Mouse (Mus musculus) limb, embryonic 11.5 days (tissue): ENCODE data around the gene H2-Oa. TPM values are rescaled to one million over a fixed set of nuclear protein-coding genes. Genes with fewer than 3 reads are reported as not detected.
A peak's percentile ranks its signal among the peaks of the same experiment; 100 is the strongest.

ENCODE experiments used
- ATAC-seq: fragments of 200-750 bp; cut with Nextera tagmentation; 2 replicates; pipeline ENCODE4 v1.8.0; 2017; ENCODE audit warnings: low read depth; ENCODE audit not compliant: insufficient number of reproducible peaks, low FRiP score, low TSS enrichment
- DNase-seq: peaks from one replicate; pipeline ENCODE4 v3.0.0-alpha.2; 2015; ENCODE audit warnings: low spot score
- H3K27ac ChIP-seq: fragments of 300-500 bp; sonication (generic); replicated peaks from 2 replicates; pipeline ENCODE4 v1.5.1; 2014; ENCODE audit warnings: low read depth, mild to moderate bottlenecking, low read length
- H3K27me3 ChIP-seq: fragments of 300-500 bp; sonication (generic); 2 replicates; pipeline ENCODE4 v1.6.1; 2014; ENCODE audit warnings: mild to moderate bottlenecking, low read length, mixed read lengths; ENCODE audit not compliant: control insufficient read depth, insufficient read depth
- H3K36me3 ChIP-seq: fragments of 300-500 bp; sonication (generic); 2 replicates; pipeline ENCODE4 v1.6.1; 2014; ENCODE audit warnings: mild to moderate bottlenecking, low read length, moderate library complexity, mixed read lengths; ENCODE audit not compliant: control insufficient read depth, insufficient read depth
- H3K4me1 ChIP-seq: fragments of 300-500 bp; sonication (generic); 2 replicates; pipeline ENCODE4 v1.6.1; 2014; ENCODE audit warnings: low read length, mixed read lengths; ENCODE audit not compliant: control insufficient read depth, insufficient read depth
- H3K4me2 ChIP-seq: fragments of 300-500 bp; sonication (generic); 2 replicates; pipeline ENCODE4 v1.6.1; 2014; ENCODE audit warnings: low read depth, mild to moderate bottlenecking, moderate library complexity; ENCODE audit not compliant: severe bottlenecking
- H3K4me3 ChIP-seq: fragments of 300-500 bp; sonication (generic); 2 replicates; pipeline ENCODE4 v1.5.1; 2014; ENCODE audit warnings: low read depth, low read length
- H3K9ac ChIP-seq: fragments of 300-500 bp; sonication (generic); 2 replicates; pipeline ENCODE4 v1.6.1; 2014; ENCODE audit warnings: mild to moderate bottlenecking, low read length
- H3K9me3 ChIP-seq: fragments of 300-500 bp; sonication (generic); 2 replicates; pipeline ENCODE4 v1.6.1; 2016; ENCODE audit warnings: low read length; ENCODE audit not compliant: control insufficient read depth
- WGBS: fragments of 180-500 bp; shearing (Covaris S2); extraction: QIAGEN DNeasy Blood & Tissue Kit; methylation state at CpG from one replicate; pipeline ENCODE4 v1.1.7; 2014; 5-methylcytosine and 5-hydroxymethylcytosine counted together
- polyA plus RNA-seq: library from polyadenylated mRNA; unstranded; fragments of >200 nt; fragmentation: Nextera tagmentation; extraction: Ambion mirVana; gene quantifications from 2 replicates; pipeline ENCODE4 v1.2.1, GENCODE M21; 2014

H2-Oa gene
- polyA plus RNA-seq, 1 experiment from 2014 or later: 0.55 TPM

DNA sequence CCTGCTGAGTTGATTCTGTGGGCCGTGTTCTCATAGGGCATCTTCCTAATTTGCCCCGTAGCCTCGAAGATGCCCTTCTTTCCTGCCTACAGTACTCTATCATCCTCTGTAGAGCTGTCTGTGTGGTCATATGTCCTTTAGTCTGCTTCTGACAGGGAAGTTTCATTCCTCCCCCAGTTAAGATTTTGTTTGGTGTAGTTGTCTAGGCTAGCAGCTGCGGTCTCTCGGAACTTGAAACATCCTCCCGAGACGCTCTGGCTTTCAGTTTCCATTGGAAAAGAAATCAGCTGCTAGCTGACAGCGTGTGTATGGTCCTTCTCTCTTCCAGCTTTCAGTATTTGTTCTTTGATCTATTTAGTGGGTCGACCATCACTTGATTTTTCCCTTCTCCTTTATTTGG, 12.7 kb downstream of the H2-Oa start:
- Histone ChIP-seq H3K27ac (no peak overlapping the region), H3K27me3 (no peaks in the 10 kb centered on the region), H3K4me1 (peaks cover 2% of the 10 kb centered on the region; the same call in 1 of the 2 replicates), H3K36me3 (no peaks in the 10 kb centered on the region), H3K4me3 (no peak overlapping the region), H3K9me3 (no peaks in the 10 kb centered on the region), H3K9ac (no peak overlapping the region), H3K4me2 (no peak overlapping the region)
- DNase-seq (no peak), ATAC-seq (no peak)
- 84% methylated on average over 9 of the region's 9 CpGs for WGBS

DNA sequence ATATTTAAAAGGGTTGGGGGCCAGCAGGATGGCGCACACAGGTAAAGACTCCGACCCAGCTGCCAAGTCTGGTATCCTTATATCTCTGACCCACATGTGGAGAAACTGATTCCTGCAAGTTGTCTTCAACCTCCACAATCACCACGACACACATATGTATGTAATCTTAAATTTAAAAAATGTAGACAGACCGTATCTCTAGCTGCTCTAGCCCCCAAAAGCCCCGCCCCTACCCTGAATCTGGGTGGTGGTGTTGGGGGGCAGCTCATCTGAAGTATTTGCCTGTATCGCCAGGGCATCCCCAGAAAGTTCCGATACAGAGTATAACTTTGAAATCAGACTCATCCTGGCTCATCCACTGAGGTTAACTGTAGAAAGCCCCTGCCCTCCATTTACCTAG, 14.4 kb downstream of the H2-Oa start:
- Histone ChIP-seq H3K27me3 (no peaks in the 10 kb centered on the region), H3K27ac (no peak overlapping the region), H3K4me1 (no peaks in the 10 kb centered on the region), H3K9ac (no peak overlapping the region), H3K36me3 (peaks cover 2% of the 10 kb centered on the region), H3K4me3 (no peak overlapping the region), H3K4me2 (no peak overlapping the region), H3K9me3 (no peaks in the 10 kb centered on the region)
- 82% methylated on average over 7 of the region's 7 CpGs for WGBS
- ATAC-seq (no peak), DNase-seq (no peak)

DNA sequence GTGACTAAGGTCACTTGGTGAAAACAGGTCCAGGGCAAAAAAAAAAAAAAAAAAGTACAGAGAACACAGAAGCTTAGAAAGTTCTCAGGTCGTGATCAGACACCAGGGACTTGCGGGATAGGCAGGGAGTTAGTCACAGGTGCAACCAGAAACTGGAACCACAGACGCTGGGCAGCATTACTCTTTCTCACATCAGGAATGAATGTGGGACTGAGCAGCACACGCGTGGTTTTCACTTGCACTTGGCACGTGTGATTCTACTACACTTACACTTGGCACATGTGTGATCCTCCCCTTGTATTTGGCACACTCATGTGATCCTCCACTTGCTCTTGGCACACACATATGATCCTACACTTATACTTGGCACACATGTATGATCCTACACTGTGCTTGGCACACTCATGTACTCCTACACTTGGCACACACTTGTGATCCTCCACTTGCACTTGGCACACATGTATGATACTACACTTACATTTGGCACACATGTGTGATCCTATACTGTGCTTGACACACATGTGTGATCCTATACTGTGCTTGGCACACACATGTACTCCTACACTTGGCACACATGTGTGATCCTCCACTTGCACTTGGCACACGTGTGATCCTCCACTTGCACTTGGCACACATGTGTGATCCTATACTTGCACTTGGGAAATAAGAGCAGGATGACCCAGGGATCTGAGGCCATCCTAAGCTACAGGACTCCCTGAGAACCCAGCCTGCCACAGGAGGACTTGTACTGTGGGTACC, 15.1 kb downstream of the H2-Oa start:
- ATAC-seq (no peak), DNase-seq (no peak)
- Histone ChIP-seq H3K4me2 (no peak overlapping the region), H3K9ac (no peak overlapping the region), H3K36me3 (peaks cover 9% of the 10 kb centered on the region), H3K27ac (no peak overlapping the region), H3K9me3 (no peaks in the 10 kb centered on the region), H3K27me3 (no peaks in the 10 kb centered on the region), H3K4me3 (no peak overlapping the region), H3K4me1 (no peaks in the 10 kb centered on the region)
- WGBS: 90% methylated on average over 7 of the region's 7 CpGs

DNA sequence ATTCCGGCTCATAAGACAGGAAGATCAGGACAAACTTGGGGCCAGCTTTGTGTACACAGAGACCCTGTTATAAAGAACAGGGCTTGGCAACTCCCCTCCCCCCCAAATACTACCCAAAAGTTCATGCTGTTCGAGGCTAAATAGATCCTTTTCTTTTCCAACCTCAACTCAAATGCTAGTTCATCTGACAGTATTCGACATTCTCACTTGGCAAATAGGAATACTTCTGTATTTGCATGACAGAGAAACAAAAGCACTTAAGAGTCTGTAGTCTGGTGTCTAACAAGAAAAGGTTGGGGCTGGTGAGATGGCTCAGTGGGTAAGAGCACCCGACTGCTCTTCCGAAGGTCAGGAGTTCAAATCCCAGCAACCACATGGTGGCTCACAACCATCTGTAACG, 16.3 kb downstream of the H2-Oa start:
- DNase-seq (no peak), ATAC-seq (no peak)
- Histone ChIP-seq H3K4me3 (no peak overlapping the region), H3K9me3 (no peaks in the 10 kb centered on the region), H3K4me2 (no peak overlapping the region), H3K27ac (no peak overlapping the region), H3K4me1 (no peaks in the 10 kb centered on the region), H3K9ac (no peak overlapping the region), H3K36me3 (peaks cover 18% of the 10 kb centered on the region), H3K27me3 (no peaks in the 10 kb centered on the region)
- WGBS: 84% methylated on average over 5 of the region's 6 CpGs

DNA sequence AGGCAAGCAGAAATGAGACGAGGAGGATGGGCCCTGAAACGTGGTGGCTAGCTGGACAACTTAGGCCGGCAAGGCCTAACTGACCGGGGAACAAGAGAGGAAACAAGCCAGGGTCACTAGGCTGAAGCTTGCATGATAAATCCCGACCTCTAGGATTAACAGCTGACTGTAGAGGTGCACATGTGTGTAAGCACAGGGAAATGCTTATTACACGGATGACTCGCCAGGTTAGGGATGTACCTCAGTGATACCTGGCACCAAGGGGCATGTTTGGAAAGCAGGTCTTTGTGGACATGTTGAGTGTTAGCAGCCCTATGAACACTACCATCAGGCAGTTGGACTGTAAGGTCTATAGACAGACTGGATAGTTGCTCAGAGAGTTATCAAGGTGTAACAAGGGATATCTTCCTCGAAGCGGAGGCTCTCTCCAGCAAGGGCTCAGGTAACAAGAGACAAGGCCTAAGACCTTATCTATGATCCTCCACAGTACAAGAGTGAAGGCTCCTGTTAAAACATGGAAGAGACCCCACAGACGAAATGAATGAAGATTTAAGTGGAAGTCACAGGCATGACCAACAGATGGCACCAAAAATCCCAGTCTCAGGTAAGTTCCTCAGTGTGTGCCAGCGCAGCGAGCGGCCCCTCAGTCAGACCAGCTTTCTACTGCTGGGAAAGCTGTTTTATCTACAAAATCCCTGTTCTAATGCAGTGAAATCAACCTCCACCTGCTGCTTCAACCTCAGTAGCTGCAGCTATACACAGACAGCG, 17.1 kb downstream of the H2-Oa start:
- Histone ChIP-seq H3K9me3 (no peaks in the 10 kb centered on the region), H3K4me1 (no peaks in the 10 kb centered on the region), H3K27me3 (no peaks in the 10 kb centered on the region), H3K36me3 (peaks cover 25% of the 10 kb centered on the region), H3K27ac (no peak overlapping the region), H3K9ac (no peak overlapping the region), H3K4me3 (no peak overlapping the region), H3K4me2 (no peak overlapping the region)
- DNase-seq (no peak), ATAC-seq (no peak)
- 80% methylated on average over 14 of the region's 14 CpGs for WGBS

DNA sequence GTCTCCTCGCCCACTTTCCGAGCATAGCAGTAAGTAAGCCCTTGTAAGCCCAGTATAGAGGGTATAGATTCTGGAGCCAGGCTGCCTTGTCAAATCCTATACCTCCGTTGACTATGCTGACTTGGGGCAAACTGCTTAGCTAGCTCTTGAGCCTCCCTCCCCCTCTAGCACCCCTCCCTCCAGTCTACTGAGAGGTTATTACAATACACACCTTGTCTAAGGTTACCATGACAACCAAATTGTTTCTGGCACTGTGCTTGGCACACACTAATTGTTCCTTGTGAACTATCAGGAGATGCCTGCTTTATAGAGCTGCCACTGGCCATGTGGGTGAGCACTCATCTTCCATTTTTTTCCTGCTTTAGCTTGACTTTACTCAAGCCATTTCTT, 17.7 kb downstream of the H2-Oa start:
- Histone ChIP-seq H3K4me1 (no peaks in the 10 kb centered on the region), H3K27ac (no peak overlapping the region), H3K4me3 (no peak overlapping the region), H3K36me3 (peaks cover 31% of the 10 kb centered on the region), H3K9ac (no peak overlapping the region), H3K9me3 (no peaks in the 10 kb centered on the region), H3K4me2 (no peak overlapping the region), H3K27me3 (no peaks in the 10 kb centered on the region)
- ATAC-seq (peak; percentile 34; the same call in 1 of the 2 replicates), DNase-seq (no peak)
- 64% methylated on average over 3 of the region's 3 CpGs for WGBS

DNA sequence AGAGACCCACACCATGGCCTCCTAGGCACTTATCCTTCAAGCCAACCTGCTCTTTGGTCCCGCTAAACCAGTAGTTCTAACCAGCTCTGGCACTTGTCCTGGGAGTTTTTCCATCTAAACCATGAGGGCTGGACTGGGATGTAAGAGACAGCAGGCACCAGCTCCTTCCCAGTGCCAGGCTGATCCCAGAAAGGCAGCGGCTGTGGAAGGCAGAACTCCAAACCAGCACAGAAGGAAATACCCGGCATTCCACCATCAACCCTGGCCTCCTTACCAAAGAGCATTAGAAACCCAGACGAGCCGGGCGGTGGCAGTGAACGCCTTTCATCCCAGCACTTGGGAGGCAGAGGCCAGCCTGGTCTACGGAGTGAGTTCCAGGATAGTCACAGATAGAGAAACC, 18.2 kb downstream of the H2-Oa start:
- Histone ChIP-seq H3K9ac (no peak overlapping the region), H3K4me3 (no peak overlapping the region), H3K27ac (no peak overlapping the region), H3K4me1 (no peaks in the 10 kb centered on the region), H3K4me2 (no peak overlapping the region), H3K36me3 (peaks cover 36% of the 10 kb centered on the region), H3K9me3 (no peaks in the 10 kb centered on the region), H3K27me3 (no peaks in the 10 kb centered on the region)
- no peak for DNase-seq
- ATAC-seq: no peak
- WGBS: 60% methylated on average over 8 of the region's 8 CpGs

DNA sequence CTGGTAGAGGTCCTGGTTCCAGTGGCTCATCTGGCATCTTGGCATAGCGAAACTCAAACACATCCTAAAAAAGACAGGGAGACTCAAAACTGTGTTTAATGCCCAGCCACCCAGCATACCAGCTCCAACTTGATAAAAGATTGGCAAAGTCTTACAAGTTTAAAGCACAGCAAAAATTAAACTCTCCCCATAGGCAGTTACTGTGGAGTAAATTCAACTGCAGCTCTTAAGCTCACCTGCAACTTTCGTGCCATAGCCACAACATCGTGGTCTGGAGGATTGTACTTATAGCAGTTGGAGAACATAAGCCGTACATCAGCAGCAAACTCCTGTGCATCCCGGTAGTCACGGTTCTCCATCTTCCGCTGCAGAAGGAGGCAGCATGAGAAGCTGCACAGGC, 22.0 kb downstream of the H2-Oa start:
- Histone ChIP-seq H3K27ac (no peak overlapping the region), H3K9me3 (no peaks in the 10 kb centered on the region), H3K4me1 (peaks cover 11% of the 10 kb centered on the region), H3K4me2 (no peak overlapping the region), H3K36me3 (peaks cover 60% of the 10 kb centered on the region), H3K9ac (no peak overlapping the region), H3K4me3 (no peak overlapping the region), H3K27me3 (no peaks in the 10 kb centered on the region)
- WGBS: 95% methylated on average over 7 of the region's 7 CpGs
- ATAC-seq: no peak
- DNase-seq: no peak
